13 mouse cellular contexts compared by ENCODE assay signal in the genomic region with DNA sequence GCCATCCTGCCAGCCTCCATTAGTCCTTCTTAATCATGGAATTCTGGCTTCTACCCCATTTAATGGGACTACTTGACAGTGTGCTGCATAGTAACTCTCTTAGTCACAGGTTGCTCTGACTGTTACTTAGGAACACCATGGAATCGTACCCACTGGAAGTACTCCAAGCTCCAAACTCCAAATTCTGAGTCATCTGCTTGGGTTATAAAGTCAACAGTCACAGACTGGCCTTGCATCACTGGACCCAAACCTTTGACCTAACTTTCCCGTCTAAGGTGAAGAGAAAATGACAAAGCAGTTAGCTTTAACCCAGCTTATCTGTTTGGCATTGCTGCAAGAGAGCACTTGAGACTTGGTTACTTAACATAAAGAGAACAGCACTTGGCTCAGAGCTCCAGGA.
A peak's percentile ranks its signal among the peaks of the same experiment; 100 is the strongest.
DNase-seq lines count a peak whose midpoint lies in the region; ATAC-seq and TF ChIP-seq lines count a peak whose summit lies in the region.
"Had no signal": no experiment of that assay in that cellular context is flagged by ENCODE, and none has a peak within 500 bp of the region (broad histone marks: within the 10 kb centered on the region; RNA-seq: fewer than 3 reads in every experiment).

No protein-coding gene starts in this region.

- in situ Hi-C loops in Patski (cut with MboI; ENCODE audit: low pct_unique_long_range_greater_than_20kb), result no loop called here

- H3K27ac ChIP-seq in kidney, embryonic 14.5 days (ENCODE audit: low read depth, low read length), result no peak overlapping the region
- H3K27ac ChIP-seq: embryonic facial prominence, embryonic 13.5 days; kidney, postnatal 0 days; macrophage; stomach, postnatal 0 days had no signal

- TF ChIP-seq CTCF in Patski (IDR thresholded peaks at IDR 0.05), result no peak

- POLR2A ChIA-PET in Patski (lab: Charles Lee), result no interaction called here

- no peak for ATAC-seq in kidney, embryonic 14.5 days (ENCODE audit: low FRiP score, low TSS enrichment)
- peak; percentile 83 for ATAC-seq in Patski
- no peak for ATAC-seq in frontal cortex, adult (ENCODE audit: low TSS enrichment)

- H3K4me1 ChIP-seq in kidney, embryonic 14.5 days (ENCODE audit: control insufficient read depth, insufficient read depth, low read length), result 0 out of 2 replicates have a peak, but pooled peaks cover 3% of the 10 kb centered on the region
- H3K4me1 ChIP-seq: embryonic facial prominence, embryonic 13.5 days had no signal

- no peaks in the 10 kb centered on the region for H3K36me3 ChIP-seq in kidney, embryonic 14.5 days (ENCODE audit: control insufficient read depth, insufficient read depth, low read length)
- H3K36me3 ChIP-seq: embryonic facial prominence, embryonic 13.5 days had no signal

- 89% methylated on average over 2 of the region's 2 CpGs for WGBS in kidney, embryonic 14.5 days

- H3K9ac ChIP-seq in kidney, embryonic 14.5 days (ENCODE audit: low read depth, low read length), result no peak overlapping the region
- H3K9ac ChIP-seq: embryonic facial prominence, embryonic 13.5 days had no signal

- H3K9me3 ChIP-seq in kidney, embryonic 14.5 days (ENCODE audit: control insufficient read depth, low read length), result no peaks in the 10 kb centered on the region
- H3K9me3 ChIP-seq: embryonic facial prominence, embryonic 13.5 days had no signal

- no peak overlapping the region for H3K4me3 ChIP-seq in kidney, embryonic 14.5 days (ENCODE audit: low read length)
- H3K4me3 ChIP-seq: embryonic facial prominence, embryonic 13.5 days had no signal

- peak; percentile 33 for DNase-seq in kidney, adult 18-20 months
- peak; percentile 81 for DNase-seq in Patski (ENCODE audit: low read depth, low spot score)
- DNase-seq in gonadal fat pad, adult 2 months (ENCODE audit: low read depth), result peak; percentile 74
- DNase-seq in lung, postnatal 14 days, result peak; percentile 52
- DNase-seq in cerebellum, postnatal 14 days, result no peak
- DNase-seq in spleen, postnatal 14 days (ENCODE audit: low spot score in 2 of 2), result no peak
- DNase-seq: cerebellum, adult 9-10 months had no signal

- CTCF ChIA-PET in Patski (lab: Charles Lee), result interaction anchor here (0.9 kb wide), 1 partner anchor 19 kb away, joined by 3 read pairs; no protein-coding TSS in a partner anchor

- H3K27me3 ChIP-seq in kidney, embryonic 14.5 days (ENCODE audit: control insufficient read depth, insufficient read depth, low read length), result no peaks in the 10 kb centered on the region
- no peaks in the 10 kb centered on the region for H3K27me3 ChIP-seq in Patski
- H3K27me3 ChIP-seq: embryonic facial prominence, embryonic 13.5 days had no signal

- H3K4me2 ChIP-seq in kidney, embryonic 14.5 days (replicated peaks; ENCODE audit: low read depth, low read length), result no peak overlapping the region
- H3K4me2 ChIP-seq: embryonic facial prominence, embryonic 13.5 days had no signal

Comparison
In these comparisons a context has a peak if more than half of its experiments do, and no peak if none do; other contexts are left out.
1. DNase-seq: peak in kidney, adult 18-20 months (single experiment), Patski (single experiment), gonadal fat pad, adult 2 months (single experiment) and lung, postnatal 14 days (single experiment); none in cerebellum, postnatal 14 days (0 of 2) and spleen, postnatal 14 days (0 of 2).